Mouse (Mus musculus): ENCODE data around the gene Tspan17. TPM values are rescaled to one million over a fixed set of nuclear protein-coding genes. Genes with fewer than 3 reads are reported as not detected.

Tspan17 gene
- polyA plus RNA-seq, 1 experiment, result 44.3 TPM

Other genes with a start within 250 kb of the Tspan17 start
- 151 and 158 TPM in 2 replicates for gene 4833439L19Rik, start 223.9 kb upstream of the Tspan17 start, polyA plus RNA-seq (2012; rRNA removed)
- gene Arl10, start 214.4 kb upstream of the Tspan17 start, polyA plus RNA-seq (2012; rRNA removed), result 19.9 and 21.4 TPM in 2 replicates
- 9.0 and 10.0 TPM in 2 replicates for gene Nop16, start 199.3 kb upstream of the Tspan17 start, polyA plus RNA-seq (2012; rRNA removed)
- 119 and 123 TPM in 2 replicates for gene Higd2a, start 199.2 kb upstream of the Tspan17 start, polyA plus RNA-seq (2012; rRNA removed)
- gene Cltb, start 178.0 kb upstream of the Tspan17 start, polyA plus RNA-seq (2012; rRNA removed), result 45.1 and 46.0 TPM in 2 replicates
- gene Faf2, start 167.6 kb upstream of the Tspan17 start, polyA plus RNA-seq (2012; rRNA removed), result 32.7 and 35.9 TPM in 2 replicates
- 117 and 139 TPM in 2 replicates for gene Rnf44, start 95.5 kb upstream of the Tspan17 start, polyA plus RNA-seq (2012; rRNA removed)
- gene Cdhr2, start 87.9 kb upstream of the Tspan17 start, polyA plus RNA-seq (2012; rRNA removed), result 4.8 and 6.5 TPM in 2 replicates
- 0.11 and 0.27 TPM in 2 replicates for gene Gprin1, start 39.5 kb upstream of the Tspan17 start, polyA plus RNA-seq (2012; rRNA removed)
- gene Sncb, start 22.8 kb upstream of the Tspan17 start, polyA plus RNA-seq (2012; rRNA removed), result not detected in 2 replicates
- gene Eif4e1b, start 5.4 kb upstream of the Tspan17 start, polyA plus RNA-seq (2012; rRNA removed), result 0.11 TPM in 1 of 2 replicates, not detected in the other
- gene Unc5a, start 160.0 kb downstream of the Tspan17 start, polyA plus RNA-seq (2012; rRNA removed), result 9.2 and 13.9 TPM in 2 replicates
- gene Hk3, start 232.0 kb downstream of the Tspan17 start, polyA plus RNA-seq (2012; rRNA removed), result 2.7 and 3.1 TPM in 2 replicates